Mouse (Mus musculus): ENCODE measurements around the gene Slc25a39. TPM values are rescaled to one million over a fixed set of nuclear protein-coding genes. Genes with fewer than 3 reads are reported as not detected.

Gene Slc25a39
- total RNA-seq (2023), result 37.5 TPM

GRCm38 (mm10) chr11:102407834-102408215 lies at the start of gene Slc25a39:
Gene Slc25a39 (minus strand): TSS chr11:102407946.

GRCm38 (mm10) chr11:102447497-102447896 lies 39.8 kb upstream of the Slc25a39 start, which contains the start of gene Fam171a2:
Gene Fam171a2 (minus strand): TSS chr11:102447682.

GRCm38 (mm10) chr11:102430121-102431017 lies 22.6 kb upstream of the Slc25a39 start, which contains the start of gene Grn:
Gene Grn (plus strand): TSS chr11:102430315.

GRCm38 (mm10) chr11:102393238-102393634 lies 14.5 kb downstream of the Slc25a39 start, which contains the start of gene Rundc3a:
Gene Rundc3a (plus strand): TSS chr11:102393403.

GRCm38 (mm10) chr11:102366103-102366502 lies 41.6 kb downstream of the Slc25a39 start, which contains the start of gene Slc4a1:
Gene Slc4a1 (minus strand): TSS chr11:102366203.

Other genes starting within 250 kb of the Slc25a39 start
- 48.7 TPM for gene Lsm12, start 222.7 kb downstream of the Slc25a39 start, total RNA-seq (2023)
- gene G6pc3, start 218.3 kb downstream of the Slc25a39 start, total RNA-seq (2023), result 29.7 TPM
- gene Hdac5, start 177.8 kb downstream of the Slc25a39 start, total RNA-seq (2023), result 147 TPM
- not detected for gene BC030867, start 159.1 kb downstream of the Slc25a39 start, total RNA-seq (2023)
- not detected for gene Asb16, start 139.2 kb downstream of the Slc25a39 start, total RNA-seq (2023)
- 36.2 TPM for gene Tmub2, start 123.0 kb downstream of the Slc25a39 start, total RNA-seq (2023)
- gene Atxn7l3, start 111.3 kb downstream of the Slc25a39 start, total RNA-seq (2023), result 80.0 TPM
- gene Ubtf, start 88.2 kb downstream of the Slc25a39 start, total RNA-seq (2023), result 126 TPM
- gene Slc4a1, start 41.7 kb downstream of the Slc25a39 start, total RNA-seq (2023), result 0.74 TPM
- 4.7 TPM for gene Rundc3a, start 14.5 kb downstream of the Slc25a39 start, total RNA-seq (2023)
- 16.7 TPM for gene Grn, start 22.4 kb upstream of the Slc25a39 start, total RNA-seq (2023)
- 0.18 TPM for gene Fam171a2, start 39.7 kb upstream of the Slc25a39 start, total RNA-seq (2023)
- 20.9 TPM for gene Itga2b, start 62.2 kb upstream of the Slc25a39 start, total RNA-seq (2023)
- gene Gpatch8, start 148.4 kb upstream of the Slc25a39 start, total RNA-seq (2023), result 58.4 TPM
- not detected for gene Gm11627, start 171.5 kb upstream of the Slc25a39 start, total RNA-seq (2023)
- gene Fzd2, start 196.4 kb upstream of the Slc25a39 start, total RNA-seq (2023), result not detected

All from CD4-positive naive resting alpha-beta T cell, adult 57 days (primary cell).